Mouse (Mus musculus) myocyte (in vitro differentiated cells): ENCODE measurements at regions not wholly inside any gene's neighbourhood (a gene's known extent, or its start where the extent isn't known, plus 50 kb on each side); places are given as distances from the start of the nearest gene placed in this dataset.

ENCODE experiments used
- H3K27me3 ChIP-seq: one replicate; pipeline ENCODE4 v1.6.1; 2011; ENCODE audit not compliant: control insufficient read depth, insufficient read depth, insufficient read length
- H3K36me3 ChIP-seq: one replicate; pipeline ENCODE4 v1.6.1; 2011; ENCODE audit not compliant: control insufficient read depth, insufficient read depth
- H3K4me2 ChIP-seq: one replicate; pipeline ENCODE4 v1.6.1; 2011; ENCODE audit warnings: low read depth, control low read depth
- H3K4me3 ChIP-seq: one replicate; pipeline ENCODE4 v1.5.1; 2011; ENCODE audit warnings: mild to moderate bottlenecking, control low read depth, moderate library complexity
- H3K79me2 ChIP-seq: one replicate; pipeline ENCODE4 v1.6.1; 2011; ENCODE audit not compliant: control insufficient read depth, insufficient read depth
- H3ac ChIP-seq: one replicate; pipeline ENCODE4 v1.6.1; 2011; ENCODE audit not compliant: control insufficient read depth, insufficient read length
- CEBPB ChIP-seq: IDR thresholded peaks from 2 replicates; pipeline ENCODE4 v1.6.1; 2011; ENCODE audit warnings: mild to moderate bottlenecking, moderate library complexity; ENCODE audit not compliant: poor library complexity, insufficient read depth, severe bottlenecking
- E2F4 ChIP-seq: IDR thresholded peaks from one replicate; pipeline ENCODE4 v1.6.1; 2011; ENCODE audit warnings: mild to moderate bottlenecking, control low read depth, moderate library complexity; ENCODE audit not compliant: insufficient read depth
- MAX ChIP-seq: IDR thresholded peaks from one replicate; pipeline ENCODE4 v1.6.1; 2011; ENCODE audit warnings: low read depth, mild to moderate bottlenecking, control low read depth
- MYOD1 ChIP-seq, 3 experiments: IDR thresholded peaks; one replicate each; pipeline ENCODE4 v1.6.1; 2011; ENCODE audit warnings: control low read depth in 2 of 3, low read depth in 2 of 3, mild to moderate bottlenecking in 2 of 3, moderate library complexity in 1 of 3; ENCODE audit not compliant: insufficient read length in 2 of 3, control insufficient read depth in 1 of 3
- MYOG ChIP-seq, 3 experiments: IDR thresholded peaks; one replicate each; pipeline ENCODE4 v1.6.1; 2011; ENCODE audit warnings: control low read depth in 2 of 3, low read depth in 2 of 3, mild to moderate bottlenecking in 2 of 3; ENCODE audit not compliant: insufficient read length in 2 of 3, control insufficient read depth in 1 of 3, insufficient read depth in 1 of 3
- POLR2A ChIP-seq: IDR thresholded peaks from one replicate; pipeline ENCODE4 v1.6.1; 2011; ENCODE audit warnings: low read depth, mild to moderate bottlenecking, control low read depth, moderate library complexity; ENCODE audit not compliant: insufficient read length
- POLR2AphosphoS2 ChIP-seq: IDR thresholded peaks from one replicate; pipeline ENCODE4 v1.6.1; 2011; ENCODE audit warnings: low read depth, control low read depth; ENCODE audit not compliant: insufficient read length
- REST ChIP-seq: IDR thresholded peaks from one replicate; pipeline ENCODE4 v1.6.1; 2011; ENCODE audit warnings: mild to moderate bottlenecking, control low read depth, moderate library complexity; ENCODE audit not compliant: insufficient read depth, insufficient read length
- SRF ChIP-seq: IDR thresholded peaks from one replicate; pipeline ENCODE4 v1.6.1; 2011; ENCODE audit warnings: low read depth; ENCODE audit not compliant: control insufficient read depth, insufficient read length
- TCF12 ChIP-seq: IDR thresholded peaks from one replicate; pipeline ENCODE4 v1.6.1; 2011; ENCODE audit warnings: mild to moderate bottlenecking, control low read depth; ENCODE audit not compliant: poor library complexity, insufficient read depth, severe bottlenecking
- TCF3 ChIP-seq: IDR thresholded peaks from one replicate; pipeline ENCODE4 v1.6.1; 2011; ENCODE audit warnings: low read depth, control low read depth; ENCODE audit not compliant: insufficient read length
- USF1 ChIP-seq: IDR thresholded peaks from one replicate; pipeline ENCODE4 v1.6.1; 2011; ENCODE audit warnings: low read depth, mild to moderate bottlenecking, control low read depth, moderate library complexity

DNA sequence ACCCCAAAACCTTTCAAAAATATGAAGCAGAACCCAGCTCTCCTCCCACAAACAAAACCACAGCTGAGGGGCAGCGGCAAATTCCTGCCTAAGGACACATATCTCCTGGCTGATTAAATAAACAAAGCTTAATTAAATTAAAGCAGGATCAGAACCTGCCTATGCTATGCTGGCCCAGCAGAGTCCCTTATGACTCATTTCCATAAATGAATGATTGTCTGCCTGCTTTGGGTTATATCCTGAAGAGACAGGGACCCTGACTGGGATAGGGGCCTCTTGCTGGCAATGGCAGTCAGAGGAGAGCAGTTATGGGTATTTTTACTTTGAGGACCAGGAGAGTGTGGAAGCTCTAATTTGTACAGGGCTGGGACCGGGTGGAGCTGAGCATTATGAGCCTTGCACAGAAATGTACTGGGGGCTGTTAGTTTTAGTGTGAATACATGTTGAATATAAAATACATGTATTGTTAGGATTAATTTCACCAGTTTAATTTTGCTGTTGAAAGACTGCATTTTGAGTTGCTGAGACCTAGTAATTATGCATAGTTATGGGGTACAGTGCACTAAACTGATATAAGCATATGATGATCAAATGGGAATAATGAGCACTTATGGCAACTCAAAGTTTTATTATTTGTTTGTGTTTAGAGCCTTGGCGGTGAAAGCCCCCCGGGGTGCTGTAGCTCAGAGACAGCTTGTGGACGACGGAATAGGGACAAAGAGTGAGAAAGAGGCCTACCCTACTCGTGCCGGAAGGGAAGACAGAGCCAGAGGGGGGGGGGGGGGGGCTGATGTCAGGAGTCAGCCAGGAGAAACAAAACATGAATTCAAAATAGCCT lies 156.7 kb downstream of the Cartpt start:
- Histone ChIP-seq H3K79me2 (no peaks in the 10 kb centered on the region), H3K27me3 (no peaks in the 10 kb centered on the region), H3K36me3 (no peaks in the 10 kb centered on the region), H3K4me3 (no peak overlapping the region), H3ac (no peak overlapping the region), H3K4me2 (no peak overlapping the region)
- TF ChIP-seq POLR2A (no peak), TCF12 (no peak), TCF3 (no peak)

DNA sequence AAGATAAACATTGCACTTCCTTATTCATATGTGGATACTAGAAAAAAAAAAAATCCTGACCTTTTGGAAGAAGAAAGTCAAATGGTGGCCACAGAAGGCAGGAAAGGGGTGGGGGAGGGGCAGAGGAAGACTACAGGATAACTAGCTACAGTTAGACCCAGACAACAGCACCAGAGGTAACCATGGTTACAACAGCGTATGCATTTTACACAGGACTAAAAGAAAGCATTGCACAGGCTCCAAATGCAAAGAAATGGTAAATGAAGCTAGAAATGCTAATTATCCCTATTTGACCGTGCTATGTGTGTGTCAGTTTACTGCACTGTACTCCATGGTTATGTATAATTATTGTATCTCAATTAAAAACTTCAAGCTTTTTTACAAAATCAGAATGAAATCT lies 158.4 kb downstream of the Cartpt start:
- H3K79me2 ChIP-seq, result no peaks in the 10 kb centered on the region
- no peaks in the 10 kb centered on the region for H3K27me3 ChIP-seq
- no peak overlapping the region for H3ac ChIP-seq
- no peaks in the 10 kb centered on the region for H3K36me3 ChIP-seq
- no peak overlapping the region for H3K4me3 ChIP-seq
- TF ChIP-seq POLR2A, result no peak
- no peak for TF ChIP-seq REST
- TF ChIP-seq USF1, result no peak
- no peak for TF ChIP-seq POLR2AphosphoS2
- no peak for TF ChIP-seq MYOG (IDR thresholded peaks at IDR 0.05; ENCODE audit: control insufficient read depth in 1 of 3, insufficient read depth in 1 of 3, insufficient read length in 2 of 3, low read depth in 2 of 3)
- TF ChIP-seq CEBPB, result no peak
- TF ChIP-seq MAX, result no peak
- no peak for TF ChIP-seq TCF3
- no peak for TF ChIP-seq MYOD1 (IDR thresholded peaks at IDR 0.05; ENCODE audit: control insufficient read depth in 1 of 3, insufficient read length in 2 of 3, low read depth in 2 of 3)
- TF ChIP-seq TCF12, result no peak
- TF ChIP-seq SRF, result no peak
- TF ChIP-seq E2F4, result no peak
- H3K4me2 ChIP-seq, result no peak overlapping the region

DNA sequence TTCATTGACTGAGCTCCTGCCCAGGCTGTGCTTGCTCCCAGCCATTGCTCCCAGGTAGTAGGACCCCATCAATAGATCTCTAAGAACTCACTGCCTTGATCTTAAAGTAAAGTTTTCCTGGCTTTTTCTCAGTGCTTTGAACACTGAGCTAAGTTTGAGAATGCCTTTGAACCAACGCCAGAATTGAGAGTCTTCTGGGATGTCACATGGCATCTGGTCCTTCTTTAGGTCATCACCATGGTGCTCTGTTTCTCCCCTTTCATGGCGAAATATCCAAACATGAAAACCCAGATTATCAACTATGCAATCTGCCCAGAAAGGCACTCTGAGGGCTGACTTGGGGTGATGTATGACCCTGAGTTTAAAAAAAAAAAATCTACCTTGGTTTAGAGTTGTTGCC lies 158.9 kb downstream of the Cartpt start:
- Histone ChIP-seq H3K36me3 (no peaks in the 10 kb centered on the region), H3K4me2 (no peak overlapping the region), H3K4me3 (no peak overlapping the region), H3ac (no peak overlapping the region), H3K79me2 (no peaks in the 10 kb centered on the region), H3K27me3 (no peaks in the 10 kb centered on the region)
- TF ChIP-seq MYOG (IDR thresholded peaks at IDR 0.05; ENCODE audit: control insufficient read depth in 1 of 3, insufficient read depth in 1 of 3, insufficient read length in 2 of 3, low read depth in 2 of 3) (no peak), USF1 (no peak), MYOD1 (IDR thresholded peaks at IDR 0.05; ENCODE audit: control insufficient read depth in 1 of 3, insufficient read length in 2 of 3, low read depth in 2 of 3) (no peak), SRF (no peak), MAX (no peak), CEBPB (no peak), E2F4 (no peak), REST (no peak), POLR2A (no peak), POLR2AphosphoS2 (no peak), TCF12 (no peak), TCF3 (no peak)

DNA sequence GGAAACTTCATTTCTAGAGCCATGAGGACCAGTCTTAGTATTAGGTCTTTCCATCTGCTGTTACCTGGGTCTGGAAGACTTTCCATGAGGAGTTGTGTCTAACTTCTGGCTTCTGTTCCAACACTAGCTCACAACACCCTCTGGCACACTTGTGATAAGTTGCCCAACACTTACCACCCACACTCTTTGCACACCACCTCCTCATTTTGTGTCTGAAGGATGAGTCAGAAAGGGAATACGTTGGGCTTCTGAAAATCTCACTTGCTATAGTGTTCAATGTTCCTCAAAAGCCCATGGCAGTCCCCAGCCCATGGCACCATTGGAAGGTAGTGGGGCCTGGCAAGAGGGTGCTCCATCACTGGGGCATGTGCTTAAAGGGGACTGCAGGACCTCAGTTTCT lies 161.5 kb downstream of the Cartpt start:
- Histone ChIP-seq H3K27me3 (no peaks in the 10 kb centered on the region), H3K4me2 (no peak overlapping the region), H3ac (no peak overlapping the region), H3K4me3 (no peak overlapping the region), H3K36me3 (no peaks in the 10 kb centered on the region), H3K79me2 (no peaks in the 10 kb centered on the region)
- TF ChIP-seq E2F4, result no peak
- no peak for TF ChIP-seq MAX
- TF ChIP-seq TCF12, result no peak
- TF ChIP-seq POLR2A, result no peak
- TF ChIP-seq USF1, result no peak
- TF ChIP-seq SRF, result no peak
- TF ChIP-seq POLR2AphosphoS2, result no peak
- TF ChIP-seq MYOG (IDR thresholded peaks at IDR 0.05; ENCODE audit: control insufficient read depth in 1 of 3, insufficient read depth in 1 of 3, insufficient read length in 2 of 3, low read depth in 2 of 3), result no peak
- no peak for TF ChIP-seq REST
- no peak for TF ChIP-seq MYOD1 (IDR thresholded peaks at IDR 0.05; ENCODE audit: control insufficient read depth in 1 of 3, insufficient read length in 2 of 3, low read depth in 2 of 3)
- TF ChIP-seq TCF3, result no peak
- TF ChIP-seq CEBPB, result no peak

DNA sequence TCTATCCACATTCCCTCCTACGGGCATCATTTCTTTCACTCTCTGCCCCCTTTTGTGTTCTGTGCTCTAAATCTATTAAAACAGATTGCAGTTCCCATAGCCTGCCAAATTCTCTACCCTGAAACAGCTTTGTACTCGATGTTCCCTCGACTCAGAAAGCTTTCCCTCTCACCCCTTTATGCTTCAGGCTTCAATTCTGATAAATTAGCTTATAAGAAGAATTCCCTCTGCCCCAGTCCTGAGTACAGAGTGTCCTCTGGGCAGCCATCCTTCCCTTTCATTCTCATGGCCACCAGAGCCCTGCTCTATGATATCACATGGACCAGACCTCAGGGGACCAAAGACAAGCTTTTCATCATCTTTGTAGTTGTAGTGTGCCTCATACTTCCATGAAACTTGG lies 163.6 kb downstream of the Cartpt start:
- Histone ChIP-seq H3K4me3 (no peak overlapping the region), H3K27me3 (no peaks in the 10 kb centered on the region), H3K36me3 (no peaks in the 10 kb centered on the region), H3K79me2 (no peaks in the 10 kb centered on the region), H3K4me2 (no peak overlapping the region), H3ac (no peak overlapping the region)
- TF ChIP-seq MYOG (IDR thresholded peaks at IDR 0.05; ENCODE audit: control insufficient read depth in 1 of 3, insufficient read depth in 1 of 3, insufficient read length in 2 of 3, low read depth in 2 of 3), result no peak
- TF ChIP-seq POLR2A, result no peak
- TF ChIP-seq MAX, result no peak
- no peak for TF ChIP-seq MYOD1 (IDR thresholded peaks at IDR 0.05; ENCODE audit: control insufficient read depth in 1 of 3, insufficient read length in 2 of 3, low read depth in 2 of 3)
- TF ChIP-seq USF1, result no peak
- TF ChIP-seq TCF12, result no peak
- TF ChIP-seq TCF3, result no peak
- TF ChIP-seq POLR2AphosphoS2, result no peak
- no peak for TF ChIP-seq SRF
- no peak for TF ChIP-seq CEBPB
- no peak for TF ChIP-seq REST
- no peak for TF ChIP-seq E2F4
